Mouse (Mus musculus) lung, embryonic 15.5 days (tissue): ENCODE results near the gene Lef1. TPM values are rescaled to one million over a fixed set of nuclear protein-coding genes. Genes with fewer than 3 reads are reported as not detected.

ENCODE experiments used
- ATAC-seq: fragments of 200-750 bp; cut with Nextera tagmentation; 2 replicates; pipeline ENCODE4 v1.8.0; 2017; ENCODE audit warnings: moderate number of reproducible peaks, borderline replicate concordance; ENCODE audit not compliant: low FRiP score, low TSS enrichment; ENCODE audit errors: extremely low read depth
- H3K27ac ChIP-seq: fragments of 300-500 bp; sonication (generic); 2 replicates; pipeline ENCODE4 v1.5.1; 2015; ENCODE audit warnings: moderate library complexity, mild to moderate bottlenecking, inconsistent platforms
- H3K27me3 ChIP-seq: fragments of 300-500 bp; sonication (generic); 2 replicates; pipeline ENCODE4 v1.6.1; 2015; ENCODE audit warnings: inconsistent platforms
- H3K36me3 ChIP-seq: fragments of 300-500 bp; sonication (generic); 2 replicates; pipeline ENCODE4 v1.6.1; 2015; ENCODE audit warnings: inconsistent platforms
- H3K4me1 ChIP-seq: fragments of 300-500 bp; sonication (generic); 2 replicates; pipeline ENCODE4 v1.6.1; 2015; ENCODE audit warnings: inconsistent platforms
- H3K4me2 ChIP-seq: fragments of 300-500 bp; sonication (generic); 2 replicates; pipeline ENCODE4 v1.6.1; 2015; ENCODE audit warnings: inconsistent platforms, mild to moderate bottlenecking, moderate library complexity
- H3K4me3 ChIP-seq: fragments of 300-500 bp; sonication (generic); 2 replicates; pipeline ENCODE4 v1.5.1; 2015; ENCODE audit warnings: mild to moderate bottlenecking, inconsistent platforms
- H3K9ac ChIP-seq: fragments of 300-500 bp; sonication (generic); 2 replicates; pipeline ENCODE4 v1.6.1; 2015; ENCODE audit warnings: inconsistent platforms
- H3K9me3 ChIP-seq: fragments of 300-500 bp; sonication (generic); 2 replicates; pipeline ENCODE4 v1.6.1; 2016; ENCODE audit warnings: inconsistent platforms
- whole genome bisulfite sequencing: fragments of 180-500 bp; shearing (Covaris S2); methylation state at CpG from one replicate; pipeline ENCODE4 v1.1.7; 2015; 5-methylcytosine and 5-hydroxymethylcytosine counted together
- polyA plus RNA-seq: library from polyadenylated mRNA; unstranded; fragments of >200 nt; fragmentation: Nextera tagmentation; extraction: Ambion mirVana; gene quantifications from 2 replicates; pipeline ENCODE4 v1.2.1, GENCODE M21; 2015

Lef1 gene
- 16.5 and 22.2 TPM in 2 replicates for polyA plus RNA-seq

- Histone ChIP-seq H3K36me3 (no peaks in the 10 kb centered on the region), H3K9ac (peak within 1 kb of the TSS; percentile 71), H3K4me1 (peaks cover 50% of the 10 kb centered on the region), H3K9me3 (no peaks in the 10 kb centered on the region), H3K4me3 (peak within 1 kb of the TSS; percentile 68), H3K27ac (peak within 1 kb of the TSS; percentile 58), H3K4me2 (peak within 1 kb of the TSS; percentile 98), H3K27me3 (peaks cover 40% of the 10 kb centered on the region)
- under 1% methylated on average over 58 of the region's 69 CpGs for WGBS
- no peak for ATAC-seq
These were observed at the start of gene Lef1 for GRCm38 (mm10) chr3:131110191-131111150. Lef1 (plus strand) TSS chr3:131110471.

DNA sequence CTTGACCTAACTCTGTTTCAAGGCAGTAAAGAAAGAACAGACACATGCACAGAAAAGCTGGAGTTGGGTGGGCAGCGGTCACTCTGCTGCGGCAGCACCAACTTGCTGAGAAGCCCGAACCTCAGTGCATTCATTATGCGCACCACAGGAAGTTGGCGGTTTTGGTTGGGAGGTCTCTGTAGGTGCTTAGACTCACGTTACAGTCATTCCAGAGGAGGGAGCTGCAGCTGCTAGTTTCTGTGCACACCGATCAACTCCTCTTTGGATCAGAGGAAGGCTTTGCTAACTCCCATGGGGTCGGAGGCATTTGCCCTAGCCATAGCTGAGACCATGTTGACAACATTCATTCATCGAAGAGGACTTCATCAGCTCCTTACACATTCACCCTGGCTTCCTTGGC, 45.3 kb upstream of the Lef1 start:
- 82% methylated on average over 9 of the region's 9 CpGs for WGBS

GRCm38 (mm10) chr3:131066171-131066570, 44.1 kb upstream of the Lef1 start:
- Histone ChIP-seq H3K4me3 (no peak overlapping the region), H3K36me3 (no peaks in the 10 kb centered on the region), H3K4me1 (peaks cover 4% of the 10 kb centered on the region; the same call in 1 of the 2 replicates), H3K9ac (no peak overlapping the region), H3K4me2 (peak overlapping the region; percentile 22), H3K27me3 (no peaks in the 10 kb centered on the region), H3K9me3 (no peaks in the 10 kb centered on the region), H3K27ac (no peak overlapping the region)
- WGBS, result 18% methylated on average over 8 of the region's 8 CpGs
- no peak for ATAC-seq

More for the DNA sequence above, 45.3 kb upstream of the Lef1 start:
- no peak overlapping the region for H3K9ac ChIP-seq
- H3K27me3 ChIP-seq, result no peaks in the 10 kb centered on the region
- no peak overlapping the region for H3K4me3 ChIP-seq
- H3K4me2 ChIP-seq, result no peak overlapping the region
- peaks cover 4% of the 10 kb centered on the region; the same call in 1 of the 2 replicates for H3K4me1 ChIP-seq
- no peaks in the 10 kb centered on the region for H3K36me3 ChIP-seq
- ATAC-seq, result no peak
- H3K27ac ChIP-seq, result no peak overlapping the region
- no peaks in the 10 kb centered on the region for H3K9me3 ChIP-seq

DNA sequence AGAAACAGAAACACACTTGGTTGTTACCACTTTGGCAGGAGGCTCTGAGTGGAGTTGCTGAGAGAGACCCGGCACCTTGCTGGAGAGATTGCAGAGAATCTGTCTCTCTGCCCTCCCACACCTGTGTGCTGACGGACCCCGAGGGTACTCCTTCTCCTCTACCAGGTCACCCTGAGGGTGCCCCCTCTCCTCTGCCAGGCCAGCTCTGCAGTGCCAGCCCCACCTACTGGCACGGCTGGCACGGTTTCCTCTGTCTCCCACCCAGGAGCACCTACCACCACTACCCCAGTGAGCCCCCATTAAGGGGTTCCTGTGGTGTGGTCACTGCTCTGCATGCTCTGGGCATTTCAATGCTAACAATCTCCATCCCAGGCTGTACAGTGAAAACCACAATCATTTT, 42.3 kb upstream of the Lef1 start:
- Histone ChIP-seq H3K27ac (no peak overlapping the region), H3K36me3 (no peaks in the 10 kb centered on the region), H3K4me2 (no peak overlapping the region), H3K9me3 (no peaks in the 10 kb centered on the region), H3K9ac (no peak overlapping the region), H3K27me3 (no peaks in the 10 kb centered on the region), H3K4me1 (peaks cover 4% of the 10 kb centered on the region; the same call in 1 of the 2 replicates), H3K4me3 (no peak overlapping the region)
- WGBS, result 70% methylated on average over 5 of the region's 5 CpGs
- ATAC-seq, result no peak

- Histone ChIP-seq H3K9ac (no peak overlapping the region), H3K4me2 (no peak overlapping the region), H3K36me3 (no peaks in the 10 kb centered on the region), H3K4me1 (peaks cover 4% of the 10 kb centered on the region; the same call in 1 of the 2 replicates), H3K27ac (no peak overlapping the region), H3K9me3 (no peaks in the 10 kb centered on the region), H3K27me3 (no peaks in the 10 kb centered on the region), H3K4me3 (no peak overlapping the region)
- no peak for ATAC-seq
- WGBS, result 68% methylated on average over 7 of the region's 7 CpGs
These were observed 40.1 kb upstream of the Lef1 start for GRCm38 (mm10) chr3:131070210-131070609.

DNA sequence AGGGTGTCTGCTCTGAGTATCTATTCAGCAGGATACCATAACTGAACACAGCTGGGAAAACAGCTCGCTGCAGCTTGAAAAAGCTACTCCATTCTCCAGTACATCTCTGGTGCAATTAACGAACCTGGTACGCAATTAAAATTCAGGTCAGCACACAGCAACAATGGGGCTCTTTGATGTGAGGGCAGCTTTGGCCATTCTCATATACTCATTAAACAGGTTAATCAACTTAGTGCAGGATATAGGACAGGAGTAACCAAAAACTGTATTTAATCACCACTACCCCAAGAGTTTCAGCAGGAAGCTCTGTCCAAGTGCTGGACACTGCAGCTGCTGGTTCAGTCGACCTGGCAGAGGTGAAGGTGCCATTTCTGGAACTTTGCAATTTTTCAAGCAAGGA, 37.6 kb upstream of the Lef1 start:
- H3K4me2 ChIP-seq, result no peak overlapping the region
- H3K4me3 ChIP-seq, result no peak overlapping the region
- no peaks in the 10 kb centered on the region for H3K36me3 ChIP-seq
- no peak overlapping the region for H3K27ac ChIP-seq
- no peaks in the 10 kb centered on the region for H3K27me3 ChIP-seq
- no peak for ATAC-seq
- no peak overlapping the region for H3K9ac ChIP-seq
- H3K4me1 ChIP-seq, result no peaks in the 10 kb centered on the region
- H3K9me3 ChIP-seq, result no peaks in the 10 kb centered on the region
- WGBS, result 71% methylated on average over 4 of the region's 4 CpGs

- Histone ChIP-seq H3K4me2 (no peak overlapping the region), H3K27me3 (no peaks in the 10 kb centered on the region), H3K9ac (no peak overlapping the region), H3K36me3 (no peaks in the 10 kb centered on the region), H3K4me3 (no peak overlapping the region), H3K4me1 (no peaks in the 10 kb centered on the region), H3K9me3 (no peaks in the 10 kb centered on the region), H3K27ac (no peak overlapping the region)
- WGBS, result 86% methylated on average over 4 of the region's 4 CpGs
- no peak for ATAC-seq
These were observed 36.3 kb upstream of the Lef1 start for GRCm38 (mm10) chr3:131073946-131074345.

DNA sequence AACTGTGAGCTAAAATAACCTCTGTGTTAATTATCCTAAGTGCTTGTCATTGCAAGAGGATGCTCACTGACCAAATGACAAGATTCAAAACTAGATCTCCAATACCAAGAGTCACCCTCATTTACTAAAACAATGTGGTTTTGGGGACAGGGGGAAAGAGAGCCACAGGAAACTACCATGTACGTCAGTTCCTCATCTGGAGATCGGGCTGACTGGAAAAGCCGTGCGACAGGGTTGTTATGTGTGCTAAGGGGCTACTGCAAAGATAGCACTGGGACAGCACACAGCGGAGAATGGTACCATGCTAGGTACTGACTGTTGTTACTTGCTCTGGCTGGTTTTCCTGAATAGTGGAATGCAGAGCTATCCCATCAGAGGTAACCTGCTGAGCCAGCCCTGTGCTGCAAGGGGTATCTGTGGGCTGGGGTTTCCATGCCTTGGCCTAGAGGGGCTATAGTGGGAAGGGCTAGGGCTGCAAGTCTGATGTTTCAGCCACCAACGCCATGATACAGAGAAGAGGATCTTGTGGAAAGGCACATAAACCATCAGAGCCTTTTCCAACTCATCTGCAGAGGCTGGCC, 32.1 kb upstream of the Lef1 start:
- Histone ChIP-seq H3K27me3 (no peaks in the 10 kb centered on the region), H3K4me1 (no peaks in the 10 kb centered on the region), H3K4me3 (no peak overlapping the region), H3K9me3 (no peaks in the 10 kb centered on the region), H3K27ac (no peak overlapping the region), H3K9ac (no peak overlapping the region), H3K4me2 (no peak overlapping the region), H3K36me3 (no peaks in the 10 kb centered on the region)
- 86% methylated on average over 6 of the region's 6 CpGs for WGBS
- no peak for ATAC-seq

GRCm38 (mm10) chr3:131078719-131079118, 31.6 kb upstream of the Lef1 start:
- H3K36me3 ChIP-seq, result no peaks in the 10 kb centered on the region
- no peak for ATAC-seq
- WGBS, result 71% methylated on average over 5 of the region's 5 CpGs
- H3K9ac ChIP-seq, result no peak overlapping the region
- no peak overlapping the region for H3K4me2 ChIP-seq
- no peaks in the 10 kb centered on the region for H3K9me3 ChIP-seq
- H3K4me1 ChIP-seq, result no peaks in the 10 kb centered on the region
- H3K27me3 ChIP-seq, result no peaks in the 10 kb centered on the region
- H3K4me3 ChIP-seq, result no peak overlapping the region
- no peak overlapping the region for H3K27ac ChIP-seq

GRCm38 (mm10) chr3:131083722-131084121, 26.5 kb upstream of the Lef1 start:
- Histone ChIP-seq H3K27me3 (peaks cover 9% of the 10 kb centered on the region), H3K9ac (no peak overlapping the region), H3K4me1 (no peaks in the 10 kb centered on the region; the same call in 1 of the 2 replicates), H3K27ac (no peak overlapping the region), H3K4me2 (no peak overlapping the region), H3K4me3 (no peak overlapping the region), H3K9me3 (no peaks in the 10 kb centered on the region), H3K36me3 (no peaks in the 10 kb centered on the region)
- no peak for ATAC-seq
- WGBS, result 68% methylated on average over 6 of the region's 6 CpGs

GRCm38 (mm10) chr3:131084718-131085561, 25.3 kb upstream of the Lef1 start:
- WGBS, result 9% methylated on average over 30 of the region's 30 CpGs
- H3K9ac ChIP-seq, result peak overlapping the region; percentile 29; the same call in 1 of the 2 replicates

More at GRCm38 (mm10) chr3:131084718-131085561, 25.3 kb upstream of the Lef1 start:
- Histone ChIP-seq H3K4me3 (peak overlapping the region; percentile 38), H3K4me2 (peak overlapping the region; percentile 64), H3K9me3 (no peaks in the 10 kb centered on the region), H3K36me3 (no peaks in the 10 kb centered on the region), H3K27ac (no peak overlapping the region), H3K4me1 (no peaks in the 10 kb centered on the region; the same call in 1 of the 2 replicates), H3K27me3 (peaks cover 9% of the 10 kb centered on the region)
- ATAC-seq, result peak; percentile 49; the same call in 1 of the 2 replicates
